Mouse (Mus musculus) gastrocnemius, postnatal 4 days (tissue): ENCODE data around the gene Usp39. TPM values are rescaled to one million over a fixed set of nuclear protein-coding genes. Genes with fewer than 3 reads are reported as not detected.

Experiments
- DNase-seq, 2 experiments: peaks; one replicate each; pipeline ENCODE4 v3.0.0; 2021 to 2022; ENCODE audit warnings: low spot score in 2 of 2, mixed read lengths in 2 of 2
- total RNA-seq, 2 experiments: library from RNA; stranded (reverse); gene quantifications; 2 replicates each; pipeline ENCODE4 v1.2.3; 2021

Usp39 gene
- total RNA-seq, 2 experiments from 2014 or later: 19.3 to 21.0 TPM

- no peak for DNase-seq
Measured at GRCm38 (mm10) chr6:72354025-72354424, 9.0 kb upstream of the Usp39 start.

- no peak for DNase-seq
Measured at GRCm38 (mm10) chr6:72352636-72353405, 7.8 kb upstream of the Usp39 start.

- no peak for DNase-seq
Measured at GRCm38 (mm10) chr6:72350214-72350613, 5.2 kb upstream of the Usp39 start.

GRCm38 (mm10) chr6:72348411-72348810 lies 3.4 kb upstream of the Usp39 start:
- no peak for DNase-seq

- peak; percentile 43 to 76 for DNase-seq
Measured at GRCm38 (mm10) chr6:72347166-72347941, 2.4 kb upstream of the Usp39 start, which contains the start of gene 0610030E20Rik. 0610030E20Rik (plus strand) TSS chr6:72347317.

- DNase-seq: no peak
Measured at GRCm38 (mm10) chr6:72346261-72346660, 1.3 kb upstream of the Usp39 start.

- no peak for DNase-seq
Measured at GRCm38 (mm10) chr6:72345633-72346032, 649 bp upstream of the Usp39 start.

GRCm38 (mm10) chr6:72344396-72345073 lies 449 bp downstream of the Usp39 start:
- DNase-seq: no peak

GRCm38 (mm10) chr6:72340481-72340880 lies 4.5 kb downstream of the Usp39 start:
- DNase-seq: no peak

GRCm38 (mm10) chr6:72333111-72333510 lies 11.9 kb downstream of the Usp39 start:
- DNase-seq: no peak

- no peak for DNase-seq
Measured at GRCm38 (mm10) chr6:72330133-72330532, 14.9 kb downstream of the Usp39 start.

GRCm38 (mm10) chr6:72329019-72329418 lies 16.0 kb downstream of the Usp39 start:
- DNase-seq: no peak

- DNase-seq: no peak
Measured at GRCm38 (mm10) chr6:72326274-72326673, 18.7 kb downstream of the Usp39 start.

GRCm38 (mm10) chr6:72323786-72324508 lies 21.0 kb downstream of the Usp39 start:
- DNase-seq: no peak

- DNase-seq: no peak
Measured at GRCm38 (mm10) chr6:72322936-72323335, 22.0 kb downstream of the Usp39 start.

- DNase-seq: no peak
Measured at GRCm38 (mm10) chr6:72319019-72319418, 26.0 kb downstream of the Usp39 start.

GRCm38 (mm10) chr6:72318440-72318839 lies 26.5 kb downstream of the Usp39 start:
- DNase-seq: no peak

GRCm38 (mm10) chr6:72316044-72316443 lies 28.9 kb downstream of the Usp39 start:
- DNase-seq: no peak

GRCm38 (mm10) chr6:72315384-72315783 lies 29.6 kb downstream of the Usp39 start:
- DNase-seq: no peak

GRCm38 (mm10) chr6:72313124-72313867 lies 31.7 kb downstream of the Usp39 start:
- no peak for DNase-seq
